Mouse (Mus musculus): ENCODE measurements around the gene Sec23a. TPM values are rescaled to one million over a fixed set of nuclear protein-coding genes. Genes with fewer than 3 reads are reported as not detected.

Gene Sec23a
- polyA plus RNA-seq, 1 experiment: 24.6 TPM

GRCm38 (mm10) chr12:59017970-59018369 is 6.2 kb upstream of the Sec23a start:
- Histone ChIP-seq H3K4me2 (ENCODE audit: low read depth) (no peak overlapping the region), H3K27me3 (ENCODE audit: control insufficient read depth, insufficient read depth, insufficient read length) (no peaks in the 10 kb centered on the region), H3K79me2 (ENCODE audit: control insufficient read depth, insufficient read depth) (peaks cover 9% of the 10 kb centered on the region), H3ac (ENCODE audit: control insufficient read depth, insufficient read length) (no peak overlapping the region), H3K36me3 (ENCODE audit: control insufficient read depth, insufficient read depth) (peaks cover 34% of the 10 kb centered on the region), H3K4me3 (no peak overlapping the region)
- no peak for TF ChIP-seq SRF (IDR thresholded peaks at IDR 0.05; ENCODE audit: control insufficient read depth, insufficient read length, low read depth)
- TF ChIP-seq TCF3 (IDR thresholded peaks at IDR 0.05; ENCODE audit: insufficient read length, low read depth): no peak
- no peak for TF ChIP-seq POLR2AphosphoS2 (IDR thresholded peaks at IDR 0.05; ENCODE audit: insufficient read length, low read depth)
- no peak for TF ChIP-seq REST (IDR thresholded peaks at IDR 0.05; ENCODE audit: insufficient read depth, insufficient read length)
- TF ChIP-seq MYOG (IDR thresholded peaks at IDR 0.05; ENCODE audit: control insufficient read depth in 1 of 3, insufficient read depth in 1 of 3, insufficient read length in 2 of 3, low read depth in 2 of 3): no peak
- no peak for TF ChIP-seq CEBPB (IDR thresholded peaks at IDR 0.05; ENCODE audit: insufficient read depth, poor library complexity, severe bottlenecking)
- TF ChIP-seq E2F4 (IDR thresholded peaks at IDR 0.05; ENCODE audit: insufficient read depth): no peak
- no peak for TF ChIP-seq USF1 (IDR thresholded peaks at IDR 0.05; ENCODE audit: low read depth)
- no peak for TF ChIP-seq MYOD1 (IDR thresholded peaks at IDR 0.05; ENCODE audit: control insufficient read depth in 1 of 3, insufficient read length in 2 of 3, low read depth in 2 of 3)

GRCm38 (mm10) chr12:59013234-59013633 is 1.4 kb upstream of the Sec23a start, which contains the start of gene Gemin2:
TSS of gene Gemin2 (plus strand) at chr12:59013393.
- no peaks in the 10 kb centered on the region for H3K27me3 ChIP-seq (ENCODE audit: control insufficient read depth, insufficient read depth, insufficient read length)
- peaks cover 12% of the 10 kb centered on the region for H3K36me3 ChIP-seq (ENCODE audit: control insufficient read depth, insufficient read depth)
- TF ChIP-seq POLR2AphosphoS2 (IDR thresholded peaks at IDR 0.05; ENCODE audit: insufficient read length, low read depth) (peak; percentile 97), USF1 (IDR thresholded peaks at IDR 0.05; ENCODE audit: low read depth) (no peak), MYOG (IDR thresholded peaks at IDR 0.05; ENCODE audit: control insufficient read depth in 1 of 3, insufficient read depth in 1 of 3, insufficient read length in 2 of 3, low read depth in 2 of 3) (no peak), MYOD1 (IDR thresholded peaks at IDR 0.05; ENCODE audit: control insufficient read depth in 1 of 3, insufficient read length in 2 of 3, low read depth in 2 of 3) (no peak), CEBPB (IDR thresholded peaks at IDR 0.05; ENCODE audit: insufficient read depth, poor library complexity, severe bottlenecking) (peak; percentile 50; the same call in 1 of the 2 replicates), POLR2A (IDR thresholded peaks at IDR 0.05; ENCODE audit: insufficient read length, low read depth) (peak; percentile 93), TCF3 (IDR thresholded peaks at IDR 0.05; ENCODE audit: insufficient read length, low read depth) (no peak), E2F4 (IDR thresholded peaks at IDR 0.05; ENCODE audit: insufficient read depth) (no peak)
- peaks cover 38% of the 10 kb centered on the region for H3K79me2 ChIP-seq (ENCODE audit: control insufficient read depth, insufficient read depth)
- peak within 1 kb of the TSS; percentile 80 for H3ac ChIP-seq (ENCODE audit: control insufficient read depth, insufficient read length)
- H3K4me2 ChIP-seq (ENCODE audit: low read depth): peak within 1 kb of the TSS; percentile 87
- peak within 1 kb of the TSS; percentile 50 for H3K4me3 ChIP-seq

- peak overlapping the region; percentile 24 for H3ac ChIP-seq (ENCODE audit: control insufficient read depth, insufficient read length)
- TF ChIP-seq REST (IDR thresholded peaks at IDR 0.05; ENCODE audit: insufficient read depth, insufficient read length) (no peak), SRF (IDR thresholded peaks at IDR 0.05; ENCODE audit: control insufficient read depth, insufficient read length, low read depth) (no peak), E2F4 (IDR thresholded peaks at IDR 0.05; ENCODE audit: insufficient read depth) (no peak), TCF12 (IDR thresholded peaks at IDR 0.05; ENCODE audit: insufficient read depth, poor library complexity, severe bottlenecking) (no peak), MYOG (IDR thresholded peaks at IDR 0.05; ENCODE audit: control insufficient read depth in 1 of 3, insufficient read depth in 1 of 3, insufficient read length in 2 of 3, low read depth in 2 of 3) (no peak), CEBPB (IDR thresholded peaks at IDR 0.05; ENCODE audit: insufficient read depth, poor library complexity, severe bottlenecking) (no peak), POLR2AphosphoS2 (IDR thresholded peaks at IDR 0.05; ENCODE audit: insufficient read length, low read depth) (no peak), MYOD1 (IDR thresholded peaks at IDR 0.05; ENCODE audit: control insufficient read depth in 1 of 3, insufficient read length in 2 of 3, low read depth in 2 of 3) (no peak), USF1 (IDR thresholded peaks at IDR 0.05; ENCODE audit: low read depth) (no peak), TCF3 (IDR thresholded peaks at IDR 0.05; ENCODE audit: insufficient read length, low read depth) (no peak), MAX (IDR thresholded peaks at IDR 0.05; ENCODE audit: low read depth) (no peak), POLR2A (IDR thresholded peaks at IDR 0.05; ENCODE audit: insufficient read length, low read depth) (no peak)
Measured at GRCm38 (mm10) chr12:59012710-59013091, 884 bp upstream of the Sec23a start.

GRCm38 (mm10) chr12:59011275-59011843 is 458 bp downstream of the Sec23a start:
- H3K27me3 ChIP-seq (ENCODE audit: control insufficient read depth, insufficient read depth, insufficient read length): no peaks in the 10 kb centered on the region
- peak overlapping the region; percentile 50 for H3K4me3 ChIP-seq
- H3K36me3 ChIP-seq (ENCODE audit: control insufficient read depth, insufficient read depth): peaks cover 9% of the 10 kb centered on the region
- peaks cover 41% of the 10 kb centered on the region for H3K79me2 ChIP-seq (ENCODE audit: control insufficient read depth, insufficient read depth)
- TF ChIP-seq POLR2AphosphoS2 (IDR thresholded peaks at IDR 0.05; ENCODE audit: insufficient read length, low read depth) (no peak), MYOD1 (IDR thresholded peaks at IDR 0.05; ENCODE audit: control insufficient read depth in 1 of 3, insufficient read length in 2 of 3, low read depth in 2 of 3) (no peak), E2F4 (IDR thresholded peaks at IDR 0.05; ENCODE audit: insufficient read depth) (no peak), REST (IDR thresholded peaks at IDR 0.05; ENCODE audit: insufficient read depth, insufficient read length) (no peak), MAX (IDR thresholded peaks at IDR 0.05; ENCODE audit: low read depth) (no peak), POLR2A (IDR thresholded peaks at IDR 0.05; ENCODE audit: insufficient read length, low read depth) (no peak), MYOG (IDR thresholded peaks at IDR 0.05; ENCODE audit: control insufficient read depth in 1 of 3, insufficient read depth in 1 of 3, insufficient read length in 2 of 3, low read depth in 2 of 3) (no peak), TCF3 (IDR thresholded peaks at IDR 0.05; ENCODE audit: insufficient read length, low read depth) (no peak), CEBPB (IDR thresholded peaks at IDR 0.05; ENCODE audit: insufficient read depth, poor library complexity, severe bottlenecking) (no peak), SRF (IDR thresholded peaks at IDR 0.05; ENCODE audit: control insufficient read depth, insufficient read length, low read depth) (no peak), TCF12 (IDR thresholded peaks at IDR 0.05; ENCODE audit: insufficient read depth, poor library complexity, severe bottlenecking) (no peak), USF1 (IDR thresholded peaks at IDR 0.05; ENCODE audit: low read depth) (no peak)
- H3K4me2 ChIP-seq (ENCODE audit: low read depth): peak overlapping the region; percentile 75
- peak overlapping the region; percentile 80 for H3ac ChIP-seq (ENCODE audit: control insufficient read depth, insufficient read length)

More at GRCm38 (mm10) chr12:59012710-59013091, 884 bp upstream of the Sec23a start:
- Histone ChIP-seq H3K4me2 (ENCODE audit: low read depth) (peak overlapping the region; percentile 87), H3K27me3 (ENCODE audit: control insufficient read depth, insufficient read depth, insufficient read length) (no peaks in the 10 kb centered on the region), H3K79me2 (ENCODE audit: control insufficient read depth, insufficient read depth) (peaks cover 38% of the 10 kb centered on the region), H3K36me3 (ENCODE audit: control insufficient read depth, insufficient read depth) (peaks cover 7% of the 10 kb centered on the region), H3K4me3 (peak overlapping the region; percentile 50)
